Mouse (Mus musculus) hindbrain, embryonic 13.5 days (tissue): ENCODE results near the gene Pon3. TPM values are rescaled to one million over a fixed set of nuclear protein-coding genes. Genes with fewer than 3 reads are reported as not detected.
A peak's percentile ranks its signal among the peaks of the same experiment; 100 is the strongest.

Experiments used
- ATAC-seq: fragments of 200-750 bp; cut with Nextera tagmentation; 2 replicates; pipeline ENCODE4 v1.8.0; 2017; ENCODE audit warnings: moderate TSS enrichment; ENCODE audit not compliant: low FRiP score
- H3K27ac ChIP-seq: fragments of 300-500 bp; sonication (generic); 2 replicates; pipeline ENCODE4 v1.5.1; 2015; ENCODE audit warnings: inconsistent platforms, mild to moderate bottlenecking, moderate library complexity
- H3K27me3 ChIP-seq: fragments of 300-500 bp; sonication (generic); 2 replicates; pipeline ENCODE4 v1.6.1; 2015; ENCODE audit warnings: mild to moderate bottlenecking, inconsistent platforms
- H3K36me3 ChIP-seq: fragments of 300-500 bp; sonication (generic); 2 replicates; pipeline ENCODE4 v1.6.1; 2015; ENCODE audit warnings: mild to moderate bottlenecking, inconsistent platforms
- H3K4me1 ChIP-seq: fragments of 300-500 bp; sonication (generic); replicated peaks from 2 replicates; pipeline ENCODE4 v1.6.1; 2015; ENCODE audit warnings: inconsistent platforms
- H3K4me2 ChIP-seq: fragments of 300-500 bp; sonication (generic); 2 replicates; pipeline ENCODE4 v1.6.1; 2015; ENCODE audit warnings: inconsistent platforms, mild to moderate bottlenecking, moderate library complexity
- H3K4me3 ChIP-seq: fragments of 300-500 bp; sonication (generic); 2 replicates; pipeline ENCODE4 v1.5.1; 2015; ENCODE audit warnings: mild to moderate bottlenecking, inconsistent platforms
- H3K9ac ChIP-seq: fragments of 300-500 bp; sonication (generic); 2 replicates; pipeline ENCODE4 v1.6.1; 2015; ENCODE audit warnings: mild to moderate bottlenecking, inconsistent platforms
- H3K9me3 ChIP-seq: fragments of 300-500 bp; sonication (generic); 2 replicates; pipeline ENCODE4 v1.6.1; 2016; ENCODE audit warnings: inconsistent platforms
- WGBS: fragments of 180-500 bp; shearing (Covaris S2); methylation state at CpG from one replicate; pipeline ENCODE4 v1.1.7; 2015; 5-methylcytosine and 5-hydroxymethylcytosine counted together
- polyA plus RNA-seq: library from polyadenylated mRNA; unstranded; fragments of >200 nt; fragmentation: Nextera tagmentation; extraction: Ambion mirVana; gene quantifications from 2 replicates; pipeline ENCODE4 v1.2.1, GENCODE M21; 2015

The Pon3 gene
- 6.3 and 7.2 TPM in 2 replicates for polyA plus RNA-seq

GRCm38 (mm10) chr6:5255722-5256451 is at the start of gene Pon3:
TSS of gene Pon3 (minus strand) at chr6:5256286.
- Histone ChIP-seq H3K4me3 (peak within 1 kb of the TSS; percentile 25), H3K4me2 (peak within 1 kb of the TSS; percentile 43), H3K27ac (no peak within 1 kb of the TSS), H3K9me3 (no peaks in the 10 kb centered on the region), H3K27me3 (no peaks in the 10 kb centered on the region), H3K36me3 (no peaks in the 10 kb centered on the region), H3K4me1 (peaks cover 8% of the 10 kb centered on the region), H3K9ac (peak within 1 kb of the TSS; percentile 51; the same call in 1 of the 2 replicates)
- 13% methylated on average over 16 of the region's 16 CpGs for WGBS
- no peak for ATAC-seq

- H3K4me3 ChIP-seq = no peak overlapping the region
- no peaks in the 10 kb centered on the region for H3K36me3 ChIP-seq
- no peak for ATAC-seq
- no peak overlapping the region for H3K4me2 ChIP-seq
- no peak overlapping the region for H3K9ac ChIP-seq
- H3K27ac ChIP-seq = no peak overlapping the region
- 87% methylated on average over 8 of the region's 8 CpGs for whole genome bisulfite sequencing
- no peaks in the 10 kb centered on the region for H3K9me3 ChIP-seq
- H3K27me3 ChIP-seq = 0 out of 2 replicates have a peak, but pooled peaks cover under 1% of the 10 kb centered on the region
- H3K4me1 ChIP-seq = no peaks in the 10 kb centered on the region
Observed at GRCm38 (mm10) chr6:5304956-5305355, 48.9 kb upstream of the Pon3 start.

GRCm38 (mm10) chr6:5300629-5301028 is 44.5 kb upstream of the Pon3 start:
- H3K9ac ChIP-seq = no peak overlapping the region
- H3K27ac ChIP-seq = no peak overlapping the region
- peaks cover 16% of the 10 kb centered on the region for H3K4me1 ChIP-seq
- ATAC-seq = no peak
- no peaks in the 10 kb centered on the region for H3K36me3 ChIP-seq
- no peak overlapping the region for H3K4me2 ChIP-seq
- H3K9me3 ChIP-seq = no peaks in the 10 kb centered on the region
- peaks cover 7% of the 10 kb centered on the region; the same call in 1 of the 2 replicates for H3K27me3 ChIP-seq
- 95% methylated on average over 8 of the region's 8 CpGs for WGBS
- H3K4me3 ChIP-seq = no peak overlapping the region

GRCm38 (mm10) chr6:5299561-5299960 is 43.5 kb upstream of the Pon3 start:
- Histone ChIP-seq H3K36me3 (no peaks in the 10 kb centered on the region), H3K9me3 (no peaks in the 10 kb centered on the region), H3K4me2 (no peak overlapping the region), H3K9ac (no peak overlapping the region), H3K4me3 (no peak overlapping the region), H3K27ac (no peak overlapping the region), H3K4me1 (peaks cover 16% of the 10 kb centered on the region), H3K27me3 (peaks cover 7% of the 10 kb centered on the region; the same call in 1 of the 2 replicates)
- no peak for ATAC-seq
- 64% methylated on average over 5 of the region's 5 CpGs for WGBS

GRCm38 (mm10) chr6:5298092-5298554 is 42.0 kb upstream of the Pon3 start, which contains the start of gene Pon2:
TSS of gene Pon2 (minus strand) at chr6:5298455.
- ATAC-seq = peak; percentile 94
- Histone ChIP-seq H3K9me3 (no peaks in the 10 kb centered on the region), H3K27me3 (peaks cover 7% of the 10 kb centered on the region; the same call in 1 of the 2 replicates), H3K4me3 (peak within 1 kb of the TSS; percentile 60), H3K27ac (peak within 1 kb of the TSS; percentile 80), H3K36me3 (no peaks in the 10 kb centered on the region), H3K9ac (peak within 1 kb of the TSS; percentile 76), H3K4me2 (peak within 1 kb of the TSS; percentile 92), H3K4me1 (peaks cover 16% of the 10 kb centered on the region)
- under 1% methylated on average over 43 of the region's 47 CpGs for WGBS

- H3K27me3 ChIP-seq = peaks cover 7% of the 10 kb centered on the region; the same call in 1 of the 2 replicates
- peak overlapping the region; percentile 80 for H3K27ac ChIP-seq
- peak overlapping the region; percentile 92 for H3K4me2 ChIP-seq
- no peaks in the 10 kb centered on the region for H3K9me3 ChIP-seq
- peak overlapping the region; percentile 60 for H3K4me3 ChIP-seq
- ATAC-seq = peak; percentile 79
- no peaks in the 10 kb centered on the region for H3K36me3 ChIP-seq
- peaks cover 16% of the 10 kb centered on the region for H3K4me1 ChIP-seq
- 5% methylated on average over 23 of the region's 25 CpGs for WGBS
- peak overlapping the region; percentile 76 for H3K9ac ChIP-seq
Observed at GRCm38 (mm10) chr6:5297321-5298091, 41.4 kb upstream of the Pon3 start.

- Histone ChIP-seq H3K4me2 (no peak overlapping the region), H3K27ac (no peak overlapping the region), H3K4me3 (no peak overlapping the region), H3K27me3 (peaks cover 7% of the 10 kb centered on the region; the same call in 1 of the 2 replicates), H3K4me1 (peaks cover 16% of the 10 kb centered on the region), H3K9me3 (no peaks in the 10 kb centered on the region), H3K9ac (no peak overlapping the region), H3K36me3 (no peaks in the 10 kb centered on the region)
- ATAC-seq = no peak
- 95% methylated on average over 7 of the region's 7 CpGs for WGBS
Observed at GRCm38 (mm10) chr6:5296067-5296466, 40.0 kb upstream of the Pon3 start.

- WGBS = 96% methylated on average over 16 of the region's 16 CpGs
- Histone ChIP-seq H3K4me3 (no peak overlapping the region), H3K4me1 (peaks cover 16% of the 10 kb centered on the region), H3K36me3 (no peaks in the 10 kb centered on the region), H3K27ac (no peak overlapping the region), H3K27me3 (peaks cover 5% of the 10 kb centered on the region; the same call in 1 of the 2 replicates), H3K9ac (no peak overlapping the region), H3K9me3 (no peaks in the 10 kb centered on the region), H3K4me2 (no peak overlapping the region)
- no peak for ATAC-seq
Observed at GRCm38 (mm10) chr6:5294659-5295449, 38.8 kb upstream of the Pon3 start.

- 78% methylated on average over 5 of the region's 5 CpGs for WGBS
- Histone ChIP-seq H3K27me3 (peaks cover 4% of the 10 kb centered on the region; the same call in 1 of the 2 replicates), H3K4me2 (no peak overlapping the region), H3K4me3 (no peak overlapping the region), H3K9me3 (no peaks in the 10 kb centered on the region), H3K4me1 (peaks cover 13% of the 10 kb centered on the region), H3K27ac (no peak overlapping the region), H3K9ac (no peak overlapping the region), H3K36me3 (no peaks in the 10 kb centered on the region)
- ATAC-seq = no peak
Observed at GRCm38 (mm10) chr6:5292841-5293240, 36.8 kb upstream of the Pon3 start.

- Histone ChIP-seq H3K4me1 (0 out of 2 replicates have a peak, but pooled peaks cover 2% of the 10 kb centered on the region), H3K4me2 (no peak overlapping the region), H3K9me3 (no peaks in the 10 kb centered on the region), H3K27me3 (no peaks in the 10 kb centered on the region), H3K9ac (no peak overlapping the region), H3K4me3 (no peak overlapping the region), H3K27ac (no peak overlapping the region), H3K36me3 (no peaks in the 10 kb centered on the region)
- 77% methylated on average over 4 of the region's 4 CpGs for WGBS
- ATAC-seq = no peak
Observed at GRCm38 (mm10) chr6:5291450-5291849, 35.4 kb upstream of the Pon3 start.

- Histone ChIP-seq H3K4me2 (no peak overlapping the region), H3K4me3 (no peak overlapping the region), H3K9me3 (no peaks in the 10 kb centered on the region), H3K4me1 (peaks cover 1% of the 10 kb centered on the region; the same call in 1 of the 2 replicates), H3K36me3 (no peaks in the 10 kb centered on the region), H3K9ac (no peak overlapping the region), H3K27ac (no peak overlapping the region), H3K27me3 (no peaks in the 10 kb centered on the region)
- ATAC-seq = no peak
- WGBS = 73% methylated on average over 5 of the region's 5 CpGs
Observed at GRCm38 (mm10) chr6:5287919-5288318, 31.8 kb upstream of the Pon3 start.
